Mouse (Mus musculus): ENCODE measurements around the gene Emc9.
A peak's percentile ranks its signal among the peaks of the same experiment; 100 is the strongest.

Emc9 gene

GRCm38 (mm10) chr14:55584702-55585565 lies at the start of gene Emc9:
Gene Emc9, minus strand, starts transcription at chr14:55585302.
- peak; percentile 64 to 65 for DNase-seq (ENCODE audit: low read depth in 2 of 2, low spot score in 2 of 2)

- DNase-seq (ENCODE audit: low read depth in 2 of 2, low spot score in 2 of 2) = peak; percentile 76 to 87
Measured at GRCm38 (mm10) chr14:55629312-55629711, 44.2 kb upstream of the Emc9 start.

- no peak for DNase-seq (ENCODE audit: low read depth in 2 of 2, low spot score in 2 of 2)
Measured at GRCm38 (mm10) chr14:55628077-55628827, 43.1 kb upstream of the Emc9 start.

- DNase-seq (ENCODE audit: low read depth in 2 of 2, low spot score in 2 of 2) = no peak
Measured at GRCm38 (mm10) chr14:55618486-55619195, 33.5 kb upstream of the Emc9 start.

- DNase-seq (ENCODE audit: low read depth in 2 of 2, low spot score in 2 of 2) = no peak
Measured at GRCm38 (mm10) chr14:55617822-55618221, 32.7 kb upstream of the Emc9 start, which contains the start of gene Rec8. Gene Rec8, plus strand, starts transcription at chr14:55618037.

GRCm38 (mm10) chr14:55616844-55617243 lies 31.7 kb upstream of the Emc9 start:
- DNase-seq (ENCODE audit: low read depth in 2 of 2, low spot score in 2 of 2) = no peak

- no peak for DNase-seq (ENCODE audit: low read depth in 2 of 2, low spot score in 2 of 2)
Measured at GRCm38 (mm10) chr14:55615876-55616275, 30.8 kb upstream of the Emc9 start.

GRCm38 (mm10) chr14:55614565-55615178 lies 29.6 kb upstream of the Emc9 start:
- no peak for DNase-seq (ENCODE audit: low read depth in 2 of 2, low spot score in 2 of 2)

- DNase-seq (ENCODE audit: low read depth in 2 of 2, low spot score in 2 of 2) = no peak
Measured at GRCm38 (mm10) chr14:55613346-55613745, 28.2 kb upstream of the Emc9 start.

- DNase-seq (ENCODE audit: low read depth in 2 of 2, low spot score in 2 of 2) = no peak
Measured at GRCm38 (mm10) chr14:55608339-55608738, 23.2 kb upstream of the Emc9 start.

GRCm38 (mm10) chr14:55605743-55606459 lies 20.8 kb upstream of the Emc9 start:
- no peak for DNase-seq (ENCODE audit: low read depth in 2 of 2, low spot score in 2 of 2)

- no peak for DNase-seq (ENCODE audit: low read depth in 2 of 2, low spot score in 2 of 2)
Measured at GRCm38 (mm10) chr14:55604823-55605222, 19.7 kb upstream of the Emc9 start.

GRCm38 (mm10) chr14:55603633-55604576 lies 18.8 kb upstream of the Emc9 start:
- DNase-seq (ENCODE audit: low read depth in 2 of 2, low spot score in 2 of 2) = peak; percentile 96 to 98

- no peak for DNase-seq (ENCODE audit: low read depth in 2 of 2, low spot score in 2 of 2)
Measured at GRCm38 (mm10) chr14:55603271-55603632, 18.1 kb upstream of the Emc9 start, which contains the start of gene Irf9. Gene Irf9, plus strand, starts transcription at chr14:55603571.

- DNase-seq (ENCODE audit: low read depth in 2 of 2, low spot score in 2 of 2) = no peak
Measured at GRCm38 (mm10) chr14:55598521-55599390, 13.7 kb upstream of the Emc9 start.

GRCm38 (mm10) chr14:55596036-55596690 lies 11.1 kb upstream of the Emc9 start:
- DNase-seq (ENCODE audit: low read depth in 2 of 2, low spot score in 2 of 2) = no peak

- DNase-seq (ENCODE audit: low read depth in 2 of 2, low spot score in 2 of 2) = no peak
Measured at GRCm38 (mm10) chr14:55592226-55592625, 7.1 kb upstream of the Emc9 start.
